Mouse (Mus musculus) frontal cortex, postnatal 14 days (tissue): ENCODE results near the gene Kmt5b.
A peak's percentile ranks its signal among the peaks of the same experiment; 100 is the strongest.

Experiments used
- DNase-seq, 2 experiments: peaks; one replicate each; pipeline ENCODE4 v3.0.0; 2022; ENCODE audit warnings: low spot score in 2 of 2

Kmt5b gene

GRCm38 (mm10) chr19:3768697-3769383, 1.6 kb downstream of the Kmt5b start:
- DNase-seq, result peak in 1 of 2 experiments; percentile 23

DNA sequence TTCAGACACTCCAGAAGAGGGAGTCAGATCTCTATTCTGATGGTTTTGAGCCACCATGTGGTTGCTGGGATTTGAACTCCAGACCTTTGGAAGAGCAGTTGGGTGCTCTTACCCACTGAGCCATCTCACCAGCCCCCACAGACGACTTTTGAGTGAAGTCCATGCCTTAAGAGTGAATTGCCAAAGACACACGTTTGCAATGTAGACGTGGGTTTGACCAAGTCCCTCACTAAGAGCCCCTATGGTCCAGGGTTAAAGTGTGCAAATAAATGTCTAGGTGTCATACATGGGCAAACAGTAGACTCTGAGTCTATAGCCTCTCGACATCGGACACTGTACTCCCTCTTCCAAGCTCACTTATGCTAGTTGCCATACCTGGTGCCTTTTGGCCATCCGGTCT, 2.3 kb downstream of the Kmt5b start:
- DNase-seq, result no peak

DNA sequence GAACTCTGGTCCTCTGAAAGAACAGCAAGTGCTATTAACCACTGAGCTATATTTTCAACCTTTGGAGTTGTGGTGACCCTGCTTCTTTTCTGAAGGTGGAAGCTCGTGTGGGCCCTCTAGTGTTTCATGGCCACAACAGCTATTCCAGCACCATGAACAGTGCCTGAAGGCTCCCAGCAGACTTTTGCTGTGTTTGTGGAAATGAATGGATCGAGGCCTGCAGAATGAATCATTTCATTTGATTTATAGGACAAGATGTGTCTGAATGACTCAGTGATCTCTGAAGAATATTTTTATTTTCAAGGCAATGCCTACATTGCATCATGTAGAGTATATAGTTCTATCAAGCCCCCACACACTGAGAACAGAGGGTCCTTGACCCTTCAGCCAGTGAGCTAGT, 6.9 kb downstream of the Kmt5b start:
- no peak for DNase-seq

GRCm38 (mm10) chr19:3778713-3779112, 11.5 kb downstream of the Kmt5b start:
- no peak for DNase-seq

DNA sequence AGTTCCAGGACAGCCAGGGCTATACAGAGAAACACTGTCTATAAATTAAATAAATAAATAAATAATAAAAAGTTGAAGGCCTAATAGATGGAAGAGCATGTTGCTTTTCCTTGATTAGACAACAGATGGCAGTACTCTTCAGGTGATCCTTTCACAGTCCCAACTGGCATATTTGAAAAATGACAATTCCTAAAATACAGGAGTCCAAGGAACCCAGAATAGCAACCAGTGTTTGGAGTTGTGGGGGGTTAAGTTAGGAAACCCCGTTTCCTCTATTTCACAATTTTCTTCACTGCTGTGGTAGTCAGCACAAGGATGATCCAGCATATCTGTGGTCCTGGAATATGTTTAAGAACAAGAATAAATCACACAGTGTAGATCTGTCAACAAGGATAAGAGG, 22.9 kb downstream of the Kmt5b start:
- no peak for DNase-seq

GRCm38 (mm10) chr19:3805526-3805925, 38.3 kb downstream of the Kmt5b start:
- DNase-seq, result no peak

DNA sequence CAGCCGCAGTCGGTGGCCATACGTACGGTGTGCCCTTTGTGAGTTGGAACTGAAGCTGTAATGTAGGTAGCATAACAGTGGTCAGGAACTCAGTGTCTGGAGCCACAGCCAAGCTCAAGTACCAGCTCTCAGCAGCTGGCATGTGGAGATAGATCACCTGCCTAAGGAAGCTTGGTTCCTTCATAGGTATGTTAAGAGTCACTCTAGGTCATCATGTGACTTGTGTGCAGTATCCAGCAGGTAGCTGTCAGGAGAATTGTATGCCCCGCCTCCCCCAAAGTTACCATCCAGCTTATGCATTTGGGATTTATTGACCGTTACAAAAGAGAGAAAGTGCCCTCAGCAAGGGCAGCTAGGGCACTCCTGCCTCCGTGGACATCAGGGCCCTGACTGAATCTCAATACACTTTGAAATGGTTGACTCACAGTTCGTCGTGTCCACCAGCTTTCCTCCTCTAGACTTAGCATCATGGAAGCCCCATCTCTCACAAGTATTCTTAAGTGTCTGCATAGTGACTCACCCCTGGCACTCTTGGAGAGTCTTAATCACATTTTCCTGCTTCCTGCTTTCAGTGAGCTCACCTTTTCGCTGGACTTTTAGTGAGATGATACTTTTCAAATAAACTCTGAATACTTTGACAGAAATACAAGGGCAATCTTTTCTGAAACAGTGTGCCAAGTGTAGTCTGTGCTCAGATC, 43.5 kb downstream of the Kmt5b start:
- DNase-seq, result no peak

- DNase-seq, result no peak
These were observed 47.2 kb downstream of the Kmt5b start for GRCm38 (mm10) chr19:3814461-3814860.

DNA sequence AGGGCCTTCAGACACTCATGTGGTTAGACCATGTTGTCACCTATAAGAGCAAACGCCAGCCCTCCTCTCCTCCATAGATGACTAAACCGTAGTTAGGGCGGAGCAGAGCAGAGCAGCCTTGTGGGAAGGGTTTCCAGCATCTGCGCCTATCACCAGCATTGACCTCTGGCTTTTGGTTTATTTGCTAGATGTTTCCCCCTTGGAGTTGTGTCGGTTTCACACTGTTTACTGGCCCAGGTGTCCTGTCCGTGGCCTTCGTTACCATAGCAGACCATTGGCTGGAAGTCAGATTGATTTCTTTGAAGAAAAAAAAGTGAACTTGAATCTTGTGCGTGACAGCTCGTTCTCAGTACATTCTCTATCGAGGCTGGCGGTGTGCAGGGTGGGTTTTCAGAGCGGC, 48.6 kb downstream of the Kmt5b start:
- no peak for DNase-seq

GRCm38 (mm10) chr19:3819080-3819479, 51.9 kb downstream of the Kmt5b start:
- DNase-seq, result no peak

DNA sequence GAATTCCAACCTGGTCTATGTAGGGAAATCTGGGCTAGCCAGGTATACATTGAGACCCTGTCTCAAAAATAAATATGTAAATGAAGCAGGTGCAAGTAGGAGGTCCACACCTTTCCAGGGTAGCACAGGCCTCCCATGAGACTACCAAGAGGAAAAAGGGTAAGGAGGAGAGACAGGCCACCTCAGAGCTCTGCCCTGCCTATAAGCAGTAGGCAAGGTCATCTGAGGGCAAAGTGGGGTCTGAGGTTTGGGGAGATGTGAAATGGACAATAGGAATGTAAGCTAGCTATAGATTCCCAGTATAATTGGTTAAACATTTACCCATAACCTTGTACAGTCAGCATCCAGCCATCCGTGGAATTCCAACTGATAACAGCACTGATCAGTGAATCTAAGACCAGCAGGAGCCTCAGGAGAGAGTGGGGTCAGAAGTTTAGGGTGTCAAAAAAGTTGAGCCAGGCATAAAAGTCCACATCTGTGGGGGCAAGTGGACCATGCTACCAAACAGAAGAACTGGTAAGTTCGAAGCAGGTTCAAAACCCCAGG, 52.8 kb downstream of the Kmt5b start:
- DNase-seq, result no peak

DNA sequence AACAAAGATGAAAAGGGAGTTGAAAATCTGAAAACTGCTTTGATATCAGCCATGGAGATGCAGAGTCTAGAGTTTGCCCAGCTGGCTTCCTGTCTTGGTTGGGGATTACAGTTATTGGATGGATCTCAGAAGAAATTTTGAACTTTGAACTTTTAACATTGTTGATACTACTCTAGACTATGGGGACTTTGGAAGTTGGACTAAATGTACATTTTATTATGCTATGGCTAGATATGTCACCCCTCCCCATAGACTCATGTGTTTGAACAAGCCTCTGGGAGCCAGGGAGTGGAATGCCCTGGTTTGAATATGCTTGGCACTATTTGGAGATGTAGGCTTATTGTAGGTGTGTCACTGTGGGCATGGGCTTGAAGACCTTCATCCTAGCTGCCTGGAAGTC, 57.8 kb downstream of the Kmt5b start:
- no peak for DNase-seq

GRCm38 (mm10) chr19:3829863-3830262, 62.6 kb downstream of the Kmt5b start:
- no peak for DNase-seq

DNA sequence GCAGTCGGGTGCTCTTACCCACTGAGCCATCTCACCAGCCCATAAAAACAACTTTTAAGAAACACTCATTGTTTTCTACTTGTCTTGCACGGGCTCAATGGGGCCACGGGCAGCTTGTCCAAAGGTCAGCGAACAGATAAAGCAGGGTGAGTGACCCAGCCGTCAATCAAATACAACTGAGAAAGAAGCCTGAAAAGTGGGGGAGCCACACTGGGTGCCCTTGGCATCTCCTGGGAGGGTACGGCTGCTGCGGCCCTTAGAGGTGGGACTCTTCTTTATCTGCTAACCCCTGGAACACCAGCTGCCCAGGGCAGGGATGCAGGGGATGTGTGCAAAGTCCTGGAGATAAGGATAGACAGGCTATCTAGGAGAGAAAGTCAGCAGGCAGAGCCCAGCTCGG, 64.5 kb downstream of the Kmt5b start:
- DNase-seq, result no peak

- DNase-seq, result no peak
These were observed 65.7 kb downstream of the Kmt5b start for GRCm38 (mm10) chr19:3832851-3833353.

GRCm38 (mm10) chr19:3834301-3834700, 67.1 kb downstream of the Kmt5b start:
- DNase-seq, result no peak

- DNase-seq, result no peak
These were observed 69.6 kb downstream of the Kmt5b start for GRCm38 (mm10) chr19:3836791-3837190.

- no peak for DNase-seq
These were observed 71.7 kb downstream of the Kmt5b start for GRCm38 (mm10) chr19:3838931-3839330.

DNA sequence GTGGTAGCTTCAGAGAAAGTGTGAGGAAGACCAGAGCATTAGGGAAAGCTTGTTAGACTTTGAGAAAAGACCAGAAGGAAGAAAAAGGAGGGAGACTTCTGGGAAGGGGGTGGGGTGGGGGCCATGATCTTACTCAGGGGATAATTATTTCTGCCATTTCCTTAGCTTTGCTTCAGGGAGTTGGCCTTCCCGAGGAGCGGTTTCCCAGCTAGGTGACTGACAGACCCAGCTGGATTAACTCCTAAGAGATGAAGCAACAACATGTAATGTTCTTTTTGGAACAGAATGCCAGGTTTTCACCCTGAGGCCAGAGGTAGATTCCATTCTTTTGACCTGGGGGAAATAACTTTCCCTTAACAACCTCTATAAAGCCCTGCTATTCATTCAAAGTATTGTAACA, 72.5 kb downstream of the Kmt5b start:
- DNase-seq, result no peak

GRCm38 (mm10) chr19:3840214-3840651, 73.0 kb downstream of the Kmt5b start:
- DNase-seq, result no peak

GRCm38 (mm10) chr19:3840685-3841084, 73.5 kb downstream of the Kmt5b start:
- DNase-seq, result no peak

DNA sequence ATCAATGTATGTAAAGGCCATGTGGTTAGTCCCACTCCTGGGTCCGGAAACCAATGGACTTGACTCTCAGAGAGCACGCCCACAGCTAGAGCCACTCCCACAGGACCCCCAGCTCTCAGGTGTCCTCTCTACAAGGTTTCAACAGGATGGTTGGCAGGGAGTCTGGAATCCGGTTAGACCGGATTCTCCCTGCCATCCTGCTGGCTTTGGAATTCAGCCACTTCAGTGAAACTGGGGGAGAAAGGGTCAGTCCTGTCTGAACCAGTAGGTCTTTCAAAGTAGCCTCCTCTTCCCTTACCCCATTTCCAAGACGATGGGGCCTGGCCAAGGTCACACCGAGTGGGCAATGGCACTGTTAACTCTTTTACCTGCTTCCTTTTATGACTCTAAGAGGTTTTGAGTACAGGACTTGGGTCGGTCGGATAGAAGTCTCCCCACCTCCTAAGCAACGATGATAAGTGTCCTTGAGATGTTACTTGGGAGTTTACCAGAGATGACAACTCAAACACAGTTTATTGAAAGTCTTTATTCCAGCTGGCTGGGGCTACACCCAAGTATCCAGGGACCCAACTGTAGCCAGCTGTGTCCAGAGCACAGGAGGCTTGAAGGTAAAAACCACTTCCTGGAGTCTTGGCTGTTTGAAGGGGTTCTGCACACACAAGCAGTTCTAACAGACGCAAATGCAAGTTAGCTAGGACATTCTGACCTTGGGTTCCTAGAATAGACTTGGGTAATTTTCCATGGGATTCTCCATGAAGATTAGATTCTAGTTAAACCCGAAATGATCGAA, 75.3 kb downstream of the Kmt5b start:
- DNase-seq, result no peak
